ENCODE assay signal across 8 mouse cellular contexts in genomic region chr3:104510771-104511429, GRCm38 (mm10). TPM values are rescaled to one million over a fixed set of nuclear protein-coding genes. Genes with fewer than 3 reads are reported as not detected.
A peak's percentile ranks its signal among the peaks of the same experiment; 100 is the strongest.
DNase-seq lines count a peak whose midpoint lies in the region; ATAC-seq and TF ChIP-seq lines count a peak whose summit lies in the region.

No protein-coding gene starts in this region.

- 1% methylated on average over 14 of the region's 14 CpGs for WGBS in kidney, postnatal 0 days
- 1% methylated on average over 14 of the region's 14 CpGs for WGBS in hindbrain, embryonic 15.5 days
- WGBS in midbrain, embryonic 16.5 days = under 1% methylated on average over 14 of the region's 14 CpGs

- TF ChIP-seq POLR2A in bone marrow macrophage, adult 2 months (IDR thresholded peaks at IDR 0.05; ENCODE audit: borderline replicate concordance, low read depth, low read length) = no peak

- no peaks in the 10 kb centered on the region for H3K36me3 ChIP-seq in kidney, postnatal 0 days (ENCODE audit: insufficient read depth, low read length)
- no peaks in the 10 kb centered on the region for H3K36me3 ChIP-seq in hindbrain, embryonic 15.5 days
- no peaks in the 10 kb centered on the region for H3K36me3 ChIP-seq in midbrain, embryonic 16.5 days (ENCODE audit: control insufficient read depth, insufficient read depth, low read length)

- peak; percentile 38 for ATAC-seq in kidney, postnatal 0 days (replicated peaks; ENCODE audit: low FRiP score, low read depth)
- ATAC-seq in hindbrain, embryonic 15.5 days (ENCODE audit: low FRiP score, low read depth) = no peak; the same call in 1 of the 2 replicates
- peak; percentile 55 for ATAC-seq in midbrain, embryonic 16.5 days

- peak; percentile 63 for DNase-seq in kidney, postnatal 0 days (ENCODE audit: low spot score)
- DNase-seq in kidney, postnatal 10 days = no peak
- no peak for DNase-seq in spleen, adult 18-20 months
- DNase-seq in right cerebral cortex, postnatal 4 days = no peak
- no peak for DNase-seq in urinary bladder, adult 2 months (ENCODE audit: low spot score)

- peak overlapping the region; percentile 94 for H3K27ac ChIP-seq in kidney, postnatal 0 days
- H3K27ac ChIP-seq in bone marrow macrophage, adult 2 months (ENCODE audit: insufficient read depth, low read depth, low read length) = peak overlapping the region; percentile 61
- peak overlapping the region; percentile 99 for H3K27ac ChIP-seq in hindbrain, embryonic 15.5 days (replicated peaks)
- H3K27ac ChIP-seq in midbrain, embryonic 16.5 days (ENCODE audit: low read length) = peak overlapping the region; percentile 99

- no peaks in the 10 kb centered on the region for H3K9me3 ChIP-seq in kidney, postnatal 0 days (replicated peaks; ENCODE audit: low read length)
- H3K9me3 ChIP-seq in hindbrain, embryonic 15.5 days = no peaks in the 10 kb centered on the region
- no peaks in the 10 kb centered on the region for H3K9me3 ChIP-seq in midbrain, embryonic 16.5 days (replicated peaks; ENCODE audit: control insufficient read depth, low read length, poor library complexity, severe bottlenecking)

- no peaks in the 10 kb centered on the region for H3K27me3 ChIP-seq in kidney, postnatal 0 days (ENCODE audit: insufficient read depth, low read length)
- no peaks in the 10 kb centered on the region for H3K27me3 ChIP-seq in hindbrain, embryonic 15.5 days
- no peaks in the 10 kb centered on the region for H3K27me3 ChIP-seq in midbrain, embryonic 16.5 days (ENCODE audit: control insufficient read depth, insufficient read depth, low read depth, low read length)

- H3K4me1 ChIP-seq in kidney, postnatal 0 days (replicated peaks; ENCODE audit: insufficient read depth, low read length) = no peaks in the 10 kb centered on the region; the same call in 1 of the 2 replicates
- H3K4me1 ChIP-seq in bone marrow macrophage, adult 2 months (ENCODE audit: control insufficient read depth, insufficient read depth, low read length) = peaks cover 7% of the 10 kb centered on the region; the same call in 1 of the 2 replicates
- H3K4me1 ChIP-seq in hindbrain, embryonic 15.5 days (replicated peaks) = peaks cover 29% of the 10 kb centered on the region
- peaks cover 26% of the 10 kb centered on the region for H3K4me1 ChIP-seq in midbrain, embryonic 16.5 days (ENCODE audit: control insufficient read depth, insufficient read depth, low read length)

- no peak for TF ChIP-seq CTCF in kidney, postnatal 0 days (IDR thresholded peaks at IDR 0.05; ENCODE audit: low read depth)
- no peak for TF ChIP-seq CTCF in bone marrow macrophage, adult 2 months (IDR thresholded peaks at IDR 0.05; ENCODE audit: low read depth, low read length)

- peak overlapping the region; percentile 78 for H3K4me2 ChIP-seq in kidney, postnatal 0 days (ENCODE audit: low read length)
- peak overlapping the region; percentile 76 for H3K4me2 ChIP-seq in hindbrain, embryonic 15.5 days
- peak overlapping the region; percentile 63 for H3K4me2 ChIP-seq in midbrain, embryonic 16.5 days (ENCODE audit: low read length)

- H3K9ac ChIP-seq in kidney, postnatal 0 days (ENCODE audit: low read depth, low read length) = peak overlapping the region; percentile 78
- peak overlapping the region; percentile 88 for H3K9ac ChIP-seq in hindbrain, embryonic 15.5 days
- H3K9ac ChIP-seq in midbrain, embryonic 16.5 days (ENCODE audit: low read depth, low read length) = peak overlapping the region; percentile 88

- peak overlapping the region; percentile 80 for H3K4me3 ChIP-seq in kidney, postnatal 0 days (replicated peaks; ENCODE audit: low read depth, low read length)
- H3K4me3 ChIP-seq in bone marrow macrophage, adult 2 months (ENCODE audit: insufficient read depth, low read length) = peak overlapping the region; percentile 93
- H3K4me3 ChIP-seq in hindbrain, embryonic 15.5 days = peak overlapping the region; percentile 92
- H3K4me3 ChIP-seq in midbrain, embryonic 16.5 days (ENCODE audit: low read depth, low read length) = peak overlapping the region; percentile 74

RNA-seq across cellular contexts. Expression of gene Lrig2, which starts 0.8 kb away (rescaled TPM):
- 11.2 and 11.5 TPM in 2 replicates for polyA plus RNA-seq in kidney, postnatal 0 days (2015; fragmentation: Nextera tagmentation; extraction: Ambion mirVana)
- 9.2 and 12.7 TPM in 2 replicates for polyA plus RNA-seq in bone marrow macrophage, adult 2 months (2012; ENCODE audit: insufficient read depth, insufficient read length, missing spikeins)
- polyA plus RNA-seq in hindbrain, embryonic 15.5 days (2015; fragmentation: Nextera tagmentation; extraction: Ambion mirVana) = 25.5 and 28.2 TPM in 2 replicates
- polyA plus RNA-seq in midbrain, embryonic 16.5 days (2015; fragmentation: Nextera tagmentation; extraction: Ambion mirVana) = 30.7 and 31.7 TPM in 2 replicates
- 11.0 and 11.1 TPM in 2 replicates for polyA plus RNA-seq in urinary bladder, adult 2 months (2012; rRNA removed)
